Mouse (Mus musculus): ENCODE results near the gene Cyp27a1.

Gene Cyp27a1

DNA sequence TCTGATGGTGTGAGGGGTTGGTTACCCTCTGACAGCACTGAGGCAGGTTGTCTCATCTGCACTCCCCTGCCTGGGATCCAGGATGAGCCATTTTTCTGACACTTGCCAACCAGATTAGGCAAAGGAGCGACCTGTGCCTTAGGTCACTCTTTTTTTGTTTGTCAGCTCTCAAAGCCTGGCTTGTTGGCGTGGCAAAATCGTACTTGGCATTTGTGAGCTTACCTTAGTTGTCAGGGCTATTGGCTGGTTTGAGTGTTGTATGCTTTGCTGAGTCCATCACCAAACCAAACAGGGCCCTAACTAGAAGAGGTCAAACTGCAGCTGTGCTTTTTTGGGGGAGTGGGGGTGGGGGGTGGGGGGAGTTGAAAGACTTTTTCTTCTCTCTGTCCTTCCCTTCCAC, 5.9 kb downstream of the Cyp27a1 start:
- DNase-seq: no peak

DNA sequence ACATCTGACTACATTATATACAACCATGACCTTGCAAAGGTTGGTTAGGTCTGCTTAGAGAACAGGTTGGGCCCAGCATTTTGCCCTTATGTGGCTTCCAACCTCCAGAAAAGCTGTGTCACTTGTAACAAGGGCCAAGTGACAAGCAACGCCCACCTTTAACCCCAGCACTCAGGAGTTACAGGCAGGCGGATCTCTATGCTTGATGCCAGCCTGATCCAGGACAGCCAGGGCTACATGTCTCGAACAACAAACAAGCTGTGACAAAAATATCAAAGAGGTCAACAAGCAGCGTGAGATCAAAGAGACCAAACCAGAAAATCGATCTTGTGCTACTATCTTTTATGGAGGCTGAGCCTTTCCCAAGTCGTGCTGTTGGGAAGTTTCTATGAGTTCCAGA, 8.3 kb downstream of the Cyp27a1 start:
- DNase-seq: no peak

DNA sequence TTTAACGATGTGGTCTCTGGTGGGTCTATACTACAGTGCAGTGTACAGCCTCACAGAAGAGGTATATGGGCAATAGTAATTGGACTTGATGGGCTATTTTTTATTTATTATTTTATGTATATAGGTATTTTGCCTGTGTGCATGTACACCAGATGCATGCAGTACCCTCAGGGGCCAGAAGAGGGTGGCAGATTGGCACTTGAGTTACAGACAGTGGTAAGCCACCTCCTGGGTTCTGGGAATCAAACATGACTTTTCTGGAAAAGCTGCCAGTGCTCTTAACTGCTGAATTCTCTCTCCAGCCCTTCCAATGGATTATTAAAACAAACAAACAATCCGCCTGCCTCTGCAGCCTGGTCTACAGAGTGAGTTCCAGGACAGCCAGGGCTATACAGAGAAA, 10.4 kb downstream of the Cyp27a1 start:
- DNase-seq: peak; percentile 36

DNA sequence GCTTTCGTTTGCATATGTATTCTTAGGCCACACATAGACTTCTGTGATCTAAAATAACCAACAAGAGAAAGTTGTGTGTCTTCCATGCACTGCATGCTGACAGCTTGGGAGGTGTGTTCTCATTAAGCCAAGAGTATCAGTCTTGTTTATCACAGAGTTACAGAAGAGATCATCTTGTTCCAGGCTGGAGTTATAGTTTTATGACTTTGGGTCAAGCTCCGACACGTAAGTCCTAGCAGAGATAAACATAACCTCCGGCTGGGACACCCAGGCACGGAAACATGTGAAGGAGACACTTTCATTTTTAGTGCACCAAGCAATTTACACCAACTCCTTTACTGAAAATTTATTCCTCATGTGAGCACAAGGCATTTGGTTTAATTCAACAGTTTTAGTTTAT, 12.7 kb downstream of the Cyp27a1 start:
- no peak for DNase-seq

DNA sequence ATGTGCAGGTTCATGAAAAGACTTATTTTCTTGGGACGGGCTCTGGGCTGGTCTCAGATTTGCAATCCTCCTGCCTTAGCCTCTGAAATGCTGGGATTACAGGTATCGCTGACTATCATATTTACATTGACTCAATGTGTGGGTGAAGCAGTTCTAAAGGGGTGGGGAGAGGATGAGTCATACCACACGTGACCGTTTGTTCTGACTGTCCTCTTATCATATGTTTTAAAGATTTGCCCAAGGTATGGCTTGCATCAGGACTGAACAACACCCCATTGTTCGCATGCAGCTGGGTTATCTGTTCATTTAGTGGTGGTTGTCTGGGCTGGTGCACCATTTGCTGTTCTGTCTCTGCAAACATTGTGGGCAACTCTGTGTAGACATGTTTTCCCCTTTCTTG, 13.3 kb downstream of the Cyp27a1 start:
- DNase-seq: no peak

DNA sequence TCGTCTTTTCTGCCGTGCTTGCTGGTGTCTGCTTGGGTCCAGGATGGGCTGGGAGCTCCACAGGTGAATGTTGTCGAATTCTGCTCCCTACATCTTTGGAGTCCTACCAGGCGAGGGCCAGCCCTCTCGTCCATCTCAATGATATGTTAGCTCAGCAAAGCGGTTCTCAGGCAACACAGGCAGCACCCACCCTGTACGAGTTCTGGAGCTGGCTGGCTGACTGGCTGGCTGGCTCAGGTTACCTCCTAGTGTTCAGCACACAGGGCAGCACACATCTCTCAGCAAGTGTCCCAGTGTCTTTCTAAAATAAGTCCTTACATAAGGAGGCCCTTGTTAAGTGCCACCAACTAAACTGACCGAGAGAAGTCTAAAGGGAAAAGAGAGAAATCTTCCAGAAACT, 15.1 kb downstream of the Cyp27a1 start:
- no peak for DNase-seq

DNA sequence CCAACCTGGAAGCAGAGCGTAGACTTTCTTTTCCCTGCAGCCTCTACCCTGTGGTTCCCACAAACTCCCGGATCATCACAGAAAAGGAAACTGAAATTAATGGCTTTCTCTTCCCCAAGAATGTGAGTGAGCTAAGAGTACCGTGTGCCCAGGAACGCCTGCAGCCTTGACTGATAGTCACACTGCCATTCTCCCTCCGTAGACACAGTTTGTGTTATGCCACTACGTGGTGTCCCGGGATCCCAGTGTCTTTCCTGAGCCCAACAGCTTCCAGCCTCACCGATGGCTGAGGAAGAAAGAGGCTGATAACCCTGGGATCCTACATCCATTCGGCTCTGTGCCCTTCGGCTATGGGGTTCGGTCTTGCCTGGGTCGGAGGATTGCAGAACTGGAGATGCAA, 23.6 kb downstream of the Cyp27a1 start:
- no peak for DNase-seq

DNA sequence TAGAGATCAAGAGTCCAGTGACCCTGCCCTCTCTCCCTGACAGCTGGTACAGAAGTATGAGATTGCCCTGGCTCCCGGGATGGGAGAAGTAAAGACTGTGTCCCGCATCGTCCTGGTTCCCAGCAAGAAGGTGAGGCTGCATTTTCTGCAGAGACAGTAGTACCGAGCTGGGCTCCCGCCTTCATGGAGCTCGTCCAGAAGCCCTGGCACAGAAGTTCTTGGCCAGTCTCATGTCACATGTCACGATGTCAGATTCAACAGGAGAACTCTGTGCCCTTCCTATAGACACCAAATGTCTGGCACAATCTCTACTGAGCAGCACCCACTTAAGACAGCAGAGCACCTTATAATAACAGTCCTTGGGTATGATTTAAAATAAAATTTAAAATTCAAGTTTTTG, 24.1 kb downstream of the Cyp27a1 start:
- no peak for DNase-seq

DNA sequence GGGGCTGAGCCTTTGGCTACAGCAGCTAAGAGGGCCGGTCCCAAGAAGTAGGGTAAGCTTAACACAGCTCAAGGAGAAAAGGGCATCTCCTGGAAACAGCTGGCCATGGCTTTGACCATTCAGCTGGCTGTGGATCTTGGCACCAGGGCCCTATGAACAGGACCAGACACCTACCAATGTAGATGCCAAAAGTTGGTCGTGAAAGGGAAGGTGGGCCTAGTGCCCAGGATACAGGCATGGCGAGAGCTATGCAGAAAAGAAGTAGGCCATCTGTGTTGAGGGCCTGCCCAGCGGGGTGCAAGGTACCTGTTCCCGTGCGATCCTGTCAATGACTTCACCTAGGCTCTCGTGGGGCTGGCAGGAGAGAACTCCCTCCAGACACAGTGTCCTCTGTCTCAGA, 27.5 kb downstream of the Cyp27a1 start:
- no peak for DNase-seq

DNA sequence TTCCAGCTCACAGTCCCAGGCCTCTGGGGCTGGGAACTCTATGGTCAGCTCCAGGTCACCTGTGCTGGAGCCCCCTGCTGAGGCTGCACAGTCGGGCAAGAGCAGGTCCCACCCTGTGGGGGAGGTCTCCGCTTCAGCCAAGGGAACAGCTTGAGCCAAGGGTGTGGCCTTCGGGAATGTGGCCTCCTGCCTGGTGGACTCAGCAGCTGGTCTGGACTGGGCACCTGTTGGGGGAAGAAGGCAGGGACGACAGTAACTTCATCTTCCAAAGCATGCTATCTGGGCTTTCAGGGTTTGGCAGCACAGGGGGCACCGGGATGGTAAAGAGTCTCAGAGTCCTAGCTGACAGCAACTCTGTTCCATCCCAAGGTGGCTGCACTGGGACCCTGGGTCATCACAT, 34.0 kb downstream of the Cyp27a1 start:
- no peak for DNase-seq

DNA sequence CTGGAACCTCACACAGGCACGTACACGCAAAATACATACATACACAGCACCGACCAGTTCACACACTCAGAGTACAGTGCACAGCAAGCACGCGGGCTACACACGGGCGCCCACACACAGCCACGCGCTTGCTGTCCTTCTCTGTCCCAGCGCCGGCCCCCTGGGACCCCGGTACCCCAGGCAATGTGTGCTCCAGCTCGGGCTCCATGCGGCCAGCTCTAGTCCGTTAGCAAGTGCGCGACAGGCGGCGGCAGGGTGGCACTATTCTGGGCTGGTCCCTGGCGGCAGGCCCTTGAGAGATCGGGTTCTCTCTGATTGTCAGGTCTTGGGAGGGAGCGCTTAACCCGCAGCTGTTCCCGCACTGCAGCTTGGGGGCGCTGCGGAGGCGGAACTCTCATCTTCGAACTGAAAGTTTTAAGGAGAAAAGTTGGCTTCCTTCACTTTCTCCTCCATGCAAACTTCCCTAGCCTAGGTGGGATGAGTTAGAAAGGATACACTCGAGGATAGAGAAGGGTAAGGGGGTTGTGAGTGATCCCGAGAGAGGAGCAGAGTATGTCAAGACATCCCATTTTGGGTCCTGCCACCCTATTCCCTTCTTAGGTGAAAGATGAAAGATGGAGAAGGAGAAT, 35.4 kb downstream of the Cyp27a1 start, which contains the start of gene Prkag3:
Gene Prkag3, minus strand, starts transcription at position 579 of the 629 bp plus-strand sequence.
- DNase-seq: peak; percentile 66

DNA sequence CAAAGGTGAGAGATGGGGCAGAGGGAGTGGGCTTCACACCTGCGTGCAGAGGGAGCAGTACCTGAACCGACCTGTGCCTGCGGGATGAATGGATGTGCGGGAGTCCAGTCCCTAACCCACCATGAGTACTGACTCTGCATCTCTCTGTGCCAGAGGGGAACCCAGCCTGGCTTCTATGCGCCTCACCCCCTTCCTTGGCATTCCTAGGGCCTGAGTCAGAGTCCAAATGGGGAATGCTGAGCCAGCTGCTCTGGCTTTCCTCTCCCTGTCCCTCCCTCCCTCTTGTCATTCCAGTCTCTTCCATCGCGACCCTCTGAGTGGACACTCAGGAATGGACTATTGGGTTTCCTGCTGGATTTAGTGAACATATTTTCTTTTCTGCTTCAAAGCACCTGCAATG, 35.9 kb downstream of the Cyp27a1 start:
- peak; percentile 64 for DNase-seq

DNA sequence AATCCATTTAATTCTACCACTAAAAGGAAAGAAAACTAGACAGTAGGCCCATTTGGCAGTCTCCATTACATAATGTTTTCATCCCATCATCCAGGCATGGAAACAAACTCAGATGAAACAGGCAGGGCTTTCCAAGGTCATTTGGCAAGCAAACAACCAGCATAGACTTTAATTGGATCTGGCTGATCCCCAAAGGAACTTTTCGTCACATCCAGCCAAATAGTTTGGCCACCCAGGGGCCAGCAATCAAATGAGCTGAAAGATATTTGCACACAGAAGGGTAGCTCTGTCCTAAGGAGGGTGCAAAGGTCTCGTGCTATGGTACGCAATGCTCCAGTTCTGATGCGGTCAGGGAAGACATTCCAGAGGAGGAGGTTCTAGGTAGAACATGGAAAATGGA, 37.3 kb downstream of the Cyp27a1 start:
- DNase-seq: peak; percentile 80

DNA sequence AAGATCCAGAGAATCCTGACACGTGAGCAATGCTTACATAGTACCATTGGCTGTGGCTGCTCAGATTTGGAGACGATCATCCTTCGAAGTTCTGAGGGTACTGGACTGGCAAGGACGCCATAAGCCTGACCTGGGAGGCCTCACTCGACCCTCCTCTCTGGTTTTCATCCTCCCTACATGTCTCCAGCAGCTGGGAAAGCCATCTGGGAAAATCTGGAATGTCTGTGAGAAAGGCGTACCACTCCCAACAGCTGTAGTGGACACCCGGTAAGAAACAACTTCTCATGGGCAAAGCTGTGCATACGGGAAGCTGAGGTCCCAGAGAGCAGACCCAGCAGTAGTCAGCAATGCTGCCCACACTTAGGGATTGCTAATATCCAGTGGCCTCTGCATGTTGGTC, 38.8 kb downstream of the Cyp27a1 start:
- DNase-seq: no peak

DNA sequence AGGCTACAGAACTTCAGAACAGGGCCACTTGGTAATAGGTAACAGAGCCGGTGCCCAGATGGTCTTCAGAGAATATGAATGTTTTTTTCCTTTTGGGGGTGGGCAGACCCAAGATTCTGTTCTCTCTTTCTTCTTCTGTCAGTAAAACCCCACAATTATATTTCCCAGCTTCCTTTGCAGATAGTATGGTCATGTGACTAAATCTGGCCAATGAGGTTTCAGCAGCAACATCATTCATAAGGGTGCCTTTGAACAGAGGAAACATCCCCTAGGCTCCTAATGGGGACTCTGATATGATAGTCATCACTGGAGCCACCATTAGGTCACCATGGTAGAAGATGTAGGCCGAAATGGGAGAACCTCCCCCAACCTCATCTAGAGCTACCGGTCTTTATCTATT, 39.5 kb downstream of the Cyp27a1 start:
- no peak for DNase-seq

DNA sequence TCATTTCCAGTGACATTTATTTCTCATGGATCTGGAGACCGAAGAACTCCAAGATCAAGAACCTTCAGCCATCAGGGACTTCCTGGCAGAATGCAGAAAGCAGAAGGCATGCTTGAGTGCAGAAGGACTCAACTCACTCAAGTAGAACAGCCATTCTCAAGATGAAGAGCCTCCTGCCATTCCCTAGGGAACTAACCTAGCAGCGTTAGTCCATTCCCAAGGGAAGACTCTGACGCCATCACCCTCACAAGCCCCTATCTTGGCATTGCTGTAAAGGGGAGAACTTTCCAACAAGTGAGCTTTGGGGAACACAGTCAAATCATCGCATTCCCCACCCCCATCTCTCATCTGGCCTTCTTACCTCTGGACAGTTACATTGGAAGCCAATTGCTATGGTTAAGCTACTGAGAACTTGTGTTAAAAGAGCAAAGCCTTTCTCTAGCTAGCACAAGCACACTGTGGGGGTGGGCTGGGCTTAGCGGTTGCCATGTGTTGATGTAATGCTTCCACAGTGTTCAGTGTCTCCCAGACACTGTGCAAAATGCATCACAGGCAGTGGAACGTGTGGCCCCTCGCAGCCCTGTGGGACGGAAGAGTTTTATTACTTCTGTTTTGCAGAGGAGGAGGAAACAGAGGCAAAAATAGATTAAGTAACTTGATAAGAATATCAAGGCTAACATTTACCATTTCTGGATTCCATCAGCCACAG, 40.0 kb downstream of the Cyp27a1 start:
- no peak for DNase-seq

DNA sequence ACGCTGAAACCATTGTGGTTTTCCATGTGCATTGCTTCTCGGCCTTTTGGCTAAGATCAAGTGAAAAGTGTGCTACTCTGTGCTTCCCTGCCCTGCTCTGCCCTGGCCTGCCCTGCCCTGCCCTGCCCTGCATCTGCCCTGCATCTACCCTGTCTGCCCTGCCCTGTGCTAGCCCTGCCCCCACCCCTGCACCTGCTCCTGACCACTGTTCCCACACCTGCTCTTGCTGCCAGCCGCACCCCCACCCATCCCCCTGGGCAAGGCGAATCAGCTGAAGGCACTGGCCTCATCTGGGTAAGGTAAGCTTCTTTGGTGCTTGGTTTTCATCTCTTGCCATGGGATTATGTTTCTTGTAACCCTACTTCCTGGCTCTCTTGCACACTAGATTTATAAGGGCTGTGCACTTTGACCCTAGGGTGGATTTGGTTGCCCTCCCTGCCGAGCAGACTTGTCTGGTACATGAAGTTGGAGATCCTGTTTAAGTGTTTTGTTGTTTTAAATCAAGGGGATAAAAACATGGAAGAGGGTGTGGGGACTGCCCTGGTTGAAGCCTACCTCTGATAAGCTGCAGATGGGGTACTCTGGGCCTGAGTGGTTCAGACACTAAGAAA, 40.9 kb downstream of the Cyp27a1 start:
- no peak for DNase-seq

DNA sequence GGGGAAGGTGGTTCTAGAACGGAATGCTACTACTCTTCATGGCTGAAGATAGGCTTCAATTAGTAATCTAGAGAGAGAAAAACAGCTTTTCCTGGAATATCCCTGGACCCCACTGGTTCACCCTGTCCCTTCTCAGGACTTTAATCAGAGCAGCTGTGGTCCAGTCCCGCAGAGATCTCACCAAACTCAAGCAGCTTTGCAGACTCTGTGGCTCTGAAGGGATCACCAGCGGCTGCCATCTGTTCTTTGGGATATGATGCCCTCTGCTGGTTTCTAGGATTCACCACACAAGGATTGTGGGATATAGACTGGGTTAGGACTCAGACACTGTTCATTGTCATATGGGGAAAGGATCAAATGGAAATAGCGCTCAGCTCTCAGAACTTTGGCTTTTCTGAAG, 46.4 kb downstream of the Cyp27a1 start:
- DNase-seq: peak; percentile 58

DNA sequence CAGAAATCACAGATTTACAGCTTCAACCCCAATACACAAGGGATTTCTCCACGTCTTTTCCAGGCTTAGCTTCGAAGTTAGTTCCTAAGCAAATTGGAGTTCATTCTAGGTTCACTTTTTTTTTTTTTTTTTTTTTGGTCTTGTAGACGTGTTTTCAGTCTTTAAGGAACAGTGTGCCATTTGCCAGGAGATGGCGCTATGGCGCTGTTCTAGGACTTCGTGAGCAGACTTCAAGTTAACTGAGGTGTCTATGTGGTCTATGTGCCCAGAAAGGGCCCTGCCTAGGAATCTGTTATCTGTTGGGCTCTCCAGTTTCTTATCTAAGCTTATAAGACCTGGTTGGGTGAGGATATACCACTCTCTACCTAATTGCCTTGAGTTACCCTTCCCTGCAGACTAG, 49.7 kb downstream of the Cyp27a1 start:
- DNase-seq: peak; percentile 73

DNA sequence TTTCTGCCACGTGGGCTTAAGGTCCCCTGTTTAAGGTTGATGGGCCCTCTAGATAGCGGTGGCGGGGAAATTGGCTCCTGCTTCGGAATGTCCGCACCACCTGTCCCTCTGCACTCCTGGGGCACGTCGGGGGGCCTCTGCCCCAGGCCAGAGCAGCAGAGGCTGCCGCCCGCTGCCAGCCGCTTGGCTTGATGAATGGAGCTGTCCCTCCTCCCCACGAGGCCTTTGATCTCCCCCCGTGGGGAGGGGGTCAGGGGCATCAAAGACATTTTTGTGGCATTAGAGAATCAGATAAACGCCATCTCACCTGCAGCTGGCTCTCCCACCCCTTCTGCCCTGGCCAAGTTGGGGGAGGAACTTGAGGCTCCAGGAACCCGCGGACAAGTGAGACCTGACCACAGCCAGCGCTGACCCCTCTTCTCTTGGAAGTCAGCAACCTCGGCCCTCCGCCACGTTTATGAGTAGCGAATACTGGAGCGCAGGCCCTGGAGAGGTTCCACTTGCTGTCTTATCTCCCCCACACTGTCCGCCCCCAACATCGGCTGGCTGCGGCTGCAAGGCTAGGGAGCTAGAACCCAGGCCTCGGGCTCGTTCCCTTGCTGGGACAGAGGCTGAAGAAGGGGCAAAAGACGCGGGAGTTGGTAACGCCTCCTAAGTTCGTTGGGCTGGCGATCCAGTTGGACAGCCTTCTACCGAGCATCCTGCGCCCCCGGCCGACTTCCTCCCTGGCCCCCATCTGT, 57.5 kb downstream of the Cyp27a1 start:
- DNase-seq: no peak

DNA sequence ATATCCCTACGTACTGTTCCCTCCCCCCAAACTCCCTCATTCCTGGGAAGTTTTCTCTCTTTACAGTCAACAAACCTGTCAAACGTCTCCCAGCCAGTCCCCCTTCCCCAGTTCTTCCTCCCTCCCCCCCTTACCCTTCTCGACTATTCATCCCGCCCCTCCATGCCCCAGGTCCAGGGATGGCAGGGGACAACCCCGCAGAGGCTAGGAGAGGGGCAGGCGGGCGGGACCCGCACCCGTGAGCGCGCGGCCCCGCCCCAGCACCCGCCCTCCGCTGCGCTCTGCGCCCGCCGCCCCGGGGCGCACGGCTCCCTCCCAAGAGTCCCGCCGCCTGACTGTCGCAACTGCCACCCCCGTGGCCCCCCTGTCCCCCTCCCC, 58.1 kb downstream of the Cyp27a1 start:
- DNase-seq: no peak

DNA sequence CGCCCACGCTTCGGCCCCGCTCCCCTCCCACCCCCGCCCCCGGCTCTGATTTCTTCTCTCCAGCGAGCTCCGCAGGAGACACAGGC, 58.3 kb downstream of the Cyp27a1 start, which contains the start of gene Wnt6:
Gene Wnt6, plus strand, starts transcription at position 48 of the 86 bp plus-strand sequence.
- no peak for DNase-seq

DNA sequence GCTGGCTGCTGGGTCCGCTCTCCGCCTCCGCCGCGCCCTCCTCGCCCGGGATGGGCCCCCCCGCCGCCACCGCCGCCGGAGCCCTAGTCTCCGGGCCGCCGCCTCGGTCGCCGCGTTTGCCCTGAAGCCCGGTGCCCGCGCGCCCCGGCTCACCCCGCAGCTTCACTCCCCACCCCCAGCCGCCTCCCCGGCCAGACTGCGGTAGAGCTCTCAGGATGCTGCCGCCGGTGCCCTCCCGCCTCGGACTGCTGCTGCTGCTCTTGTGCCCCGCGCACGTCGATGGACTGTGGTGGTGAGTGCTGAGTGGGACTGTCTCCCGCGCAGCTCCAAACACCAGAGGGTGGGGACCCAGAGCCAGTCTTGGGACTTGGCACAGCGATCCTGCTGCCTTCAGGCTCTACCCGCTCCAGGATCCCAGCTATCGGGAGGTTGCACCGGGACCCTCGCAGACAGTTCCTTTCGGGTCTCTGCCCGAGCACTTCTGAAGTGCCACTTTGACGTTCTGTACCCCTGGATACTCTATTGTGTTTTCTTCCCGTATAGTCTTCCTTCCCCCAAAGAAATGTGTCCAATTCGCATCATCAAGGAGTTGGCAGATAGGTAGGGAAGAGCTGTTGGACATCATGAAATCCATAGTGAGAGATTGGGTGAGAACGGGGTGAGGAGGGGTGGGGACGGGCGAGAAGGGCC, 58.7 kb downstream of the Cyp27a1 start:
- DNase-seq: no peak

DNA sequence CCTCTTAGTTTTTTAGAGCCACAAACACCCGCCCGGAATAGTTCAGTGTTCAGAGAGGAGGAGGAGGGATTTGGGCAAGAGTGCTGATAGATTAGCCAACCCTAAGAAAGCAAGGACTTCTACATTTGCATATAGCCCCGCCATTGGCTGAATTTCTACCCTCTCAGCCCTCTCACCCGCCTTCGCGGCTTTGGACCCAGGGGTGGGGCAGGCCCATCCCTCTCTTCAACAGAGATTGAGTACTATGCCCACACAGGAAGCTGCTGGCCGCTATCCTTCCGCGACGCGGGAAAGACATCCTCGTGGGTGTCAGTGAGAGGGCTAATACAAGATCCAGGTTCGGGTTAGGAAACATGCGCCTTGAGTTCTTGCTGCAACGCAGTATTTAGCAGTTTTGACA, 59.8 kb downstream of the Cyp27a1 start:
- peak; percentile 79 for DNase-seq

All from kidney, adult 18-20 months (tissue).